Mouse (Mus musculus) liver, adult 2 months (tissue): Measurements from ENCODE around the gene Olfr557.

ENCODE experiments used
- CTCF ChIP-seq: fragments of 200-500 bp; IDR thresholded peaks from 2 replicates; pipeline ENCODE4 v1.5.1; 2011; ENCODE audit warnings: low read depth, low read length, control low read depth
- POLR2A ChIP-seq: fragments of 200-500 bp; IDR thresholded peaks from 2 replicates; pipeline ENCODE4 v1.6.1; 2011; ENCODE audit warnings: low read length, control low read depth; ENCODE audit not compliant: insufficient read depth; ENCODE audit errors: extremely low read depth

GRCm38 (mm10) chr7:102718970-102719369 is 23.3 kb downstream of the Olfr557 start, which contains the start of gene Olfr33:
- TF ChIP-seq POLR2A, result no peak
- no peak for TF ChIP-seq CTCF
